Mouse (Mus musculus): ENCODE results near the gene Galnt10. TPM values are rescaled to one million over a fixed set of nuclear protein-coding genes. Genes with fewer than 3 reads are reported as not detected.

The Galnt10 gene
- polyA plus RNA-seq, 1 experiment from 2014 or later = 13.3 TPM

- WGBS = 82% methylated on average over 11 of the region's 11 CpGs
- ATAC-seq = no peak
- Histone ChIP-seq H3K27me3 (replicated peaks; ENCODE audit: control insufficient read depth, insufficient read depth, low read length) (no peaks in the 10 kb centered on the region), H3K4me3 (replicated peaks; ENCODE audit: low read length) (no peak overlapping the region), H3K4me2 (ENCODE audit: low read length) (no peak overlapping the region), H3K9me3 (ENCODE audit: control insufficient read depth, low read length) (no peaks in the 10 kb centered on the region), H3K9ac (replicated peaks; ENCODE audit: low read depth, low read length) (no peak overlapping the region), H3K36me3 (ENCODE audit: control insufficient read depth, insufficient read depth) (no peaks in the 10 kb centered on the region), H3K27ac (ENCODE audit: low read length) (no peak overlapping the region), H3K4me1 (replicated peaks; ENCODE audit: control insufficient read depth, insufficient read depth, low read length) (peaks cover 13% of the 10 kb centered on the region)
Measured at GRCm38 (mm10) chr11:57701193-57701925, 56.1 kb downstream of the Galnt10 start.

DNA sequence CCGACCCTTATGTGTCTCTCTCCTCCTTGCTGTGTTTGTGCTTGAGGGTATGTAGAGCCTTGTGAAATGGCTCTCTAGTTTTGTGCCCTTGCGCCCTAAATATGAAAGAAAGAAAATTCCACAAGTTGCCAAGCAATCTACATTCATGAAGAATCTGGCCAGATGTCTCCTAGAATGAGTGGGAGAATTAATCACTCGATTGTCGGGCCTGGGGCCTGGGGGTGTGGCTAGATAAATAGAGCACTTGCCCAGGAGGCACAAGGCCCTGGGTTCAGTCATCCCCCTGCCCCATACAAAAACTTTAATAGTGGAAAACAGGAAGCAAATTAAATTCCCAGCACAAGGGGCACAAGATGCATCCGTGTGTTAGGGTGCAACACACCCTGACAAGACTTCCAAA is 56.7 kb downstream of the Galnt10 start:
- 55% methylated on average over 5 of the region's 5 CpGs for WGBS
- no peak for ATAC-seq
- no peaks in the 10 kb centered on the region for H3K27me3 ChIP-seq (replicated peaks; ENCODE audit: control insufficient read depth, insufficient read depth, low read length)
- H3K9me3 ChIP-seq (ENCODE audit: control insufficient read depth, low read length) = no peaks in the 10 kb centered on the region
- no peak overlapping the region for H3K9ac ChIP-seq (replicated peaks; ENCODE audit: low read depth, low read length)
- peaks cover 7% of the 10 kb centered on the region for H3K4me1 ChIP-seq (replicated peaks; ENCODE audit: control insufficient read depth, insufficient read depth, low read length)
- no peak overlapping the region for H3K4me3 ChIP-seq (replicated peaks; ENCODE audit: low read length)
- no peaks in the 10 kb centered on the region for H3K36me3 ChIP-seq (ENCODE audit: control insufficient read depth, insufficient read depth)
- no peak overlapping the region for H3K4me2 ChIP-seq (ENCODE audit: low read length)
- H3K27ac ChIP-seq (ENCODE audit: low read length) = no peak overlapping the region

DNA sequence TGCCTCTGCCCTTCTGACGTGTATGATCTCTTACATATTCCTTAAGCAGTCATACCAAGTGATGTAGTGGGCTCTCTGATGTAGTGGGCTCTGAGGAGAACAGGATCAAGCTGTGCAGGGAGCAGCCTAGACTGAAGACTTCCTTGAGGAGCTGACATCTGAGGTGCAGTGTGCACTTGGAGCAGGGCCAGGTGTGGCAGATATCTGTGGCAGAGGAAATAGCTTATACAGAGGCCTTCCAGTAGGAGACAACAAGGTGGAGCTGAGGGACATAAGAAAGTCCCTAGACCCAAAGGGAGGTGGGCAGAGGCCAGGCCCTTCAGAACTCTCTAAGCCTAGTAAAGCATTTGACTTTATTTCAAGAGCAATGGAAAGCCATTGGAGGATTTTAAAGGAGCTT is 61.4 kb downstream of the Galnt10 start:
- Histone ChIP-seq H3K4me3 (replicated peaks; ENCODE audit: low read length) (no peak overlapping the region), H3K4me2 (ENCODE audit: low read length) (no peak overlapping the region), H3K4me1 (replicated peaks; ENCODE audit: control insufficient read depth, insufficient read depth, low read length) (peaks cover 4% of the 10 kb centered on the region), H3K27ac (ENCODE audit: low read length) (no peak overlapping the region), H3K27me3 (replicated peaks; ENCODE audit: control insufficient read depth, insufficient read depth, low read length) (no peaks in the 10 kb centered on the region), H3K9me3 (ENCODE audit: control insufficient read depth, low read length) (no peaks in the 10 kb centered on the region), H3K36me3 (ENCODE audit: control insufficient read depth, insufficient read depth) (no peaks in the 10 kb centered on the region), H3K9ac (replicated peaks; ENCODE audit: low read depth, low read length) (no peak overlapping the region)
- 80% methylated on average over 1 of the region's 1 CpGs for WGBS
- no peak for ATAC-seq

- no peak overlapping the region for H3K4me3 ChIP-seq (replicated peaks; ENCODE audit: low read length)
- no peak overlapping the region for H3K4me2 ChIP-seq (ENCODE audit: low read length)
- H3K4me1 ChIP-seq (replicated peaks; ENCODE audit: control insufficient read depth, insufficient read depth, low read length) = peaks cover 4% of the 10 kb centered on the region
- no peak overlapping the region for H3K27ac ChIP-seq (ENCODE audit: low read length)
- no peaks in the 10 kb centered on the region for H3K9me3 ChIP-seq (ENCODE audit: control insufficient read depth, low read length)
- H3K9ac ChIP-seq (replicated peaks; ENCODE audit: low read depth, low read length) = no peak overlapping the region
- no peak for ATAC-seq
- no peaks in the 10 kb centered on the region for H3K36me3 ChIP-seq (ENCODE audit: control insufficient read depth, insufficient read depth)
- 93% methylated on average over 5 of the region's 5 CpGs for WGBS
- no peaks in the 10 kb centered on the region for H3K27me3 ChIP-seq (replicated peaks; ENCODE audit: control insufficient read depth, insufficient read depth, low read length)
Measured at GRCm38 (mm10) chr11:57707114-57707798, 62.0 kb downstream of the Galnt10 start.

- Histone ChIP-seq H3K27ac (ENCODE audit: low read length) (no peak overlapping the region), H3K27me3 (replicated peaks; ENCODE audit: control insufficient read depth, insufficient read depth, low read length) (no peaks in the 10 kb centered on the region), H3K4me2 (ENCODE audit: low read length) (no peak overlapping the region), H3K4me3 (replicated peaks; ENCODE audit: low read length) (no peak overlapping the region), H3K4me1 (replicated peaks; ENCODE audit: control insufficient read depth, insufficient read depth, low read length) (peaks cover 4% of the 10 kb centered on the region), H3K36me3 (ENCODE audit: control insufficient read depth, insufficient read depth) (no peaks in the 10 kb centered on the region), H3K9ac (replicated peaks; ENCODE audit: low read depth, low read length) (no peak overlapping the region), H3K9me3 (ENCODE audit: control insufficient read depth, low read length) (no peaks in the 10 kb centered on the region)
- 70% methylated on average over 22 of the region's 22 CpGs for WGBS
- ATAC-seq = 0 out of 2 replicates have a peak, but pooled peaks have one; percentile 31
Measured at GRCm38 (mm10) chr11:57708174-57709154, 63.2 kb downstream of the Galnt10 start.

DNA sequence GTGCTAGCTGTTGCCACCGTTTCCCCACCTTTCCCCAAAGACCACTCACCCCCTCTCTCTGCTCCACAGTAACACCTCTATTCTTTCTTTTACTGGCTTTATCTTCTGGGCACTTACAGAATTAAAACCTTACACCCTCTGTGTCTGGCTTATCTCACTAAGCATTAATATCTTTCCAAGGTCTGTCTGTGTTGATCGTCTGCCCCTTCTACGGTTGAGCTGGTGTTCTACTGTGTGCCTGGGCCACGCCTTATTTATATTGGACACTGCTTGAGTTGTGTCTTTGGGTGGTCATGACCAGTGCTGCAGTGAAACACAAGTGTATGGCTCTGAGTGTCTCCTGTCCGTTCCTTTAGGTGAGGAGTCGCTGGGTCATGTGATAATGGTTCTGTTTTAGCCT is 68.7 kb downstream of the Galnt10 start:
- Histone ChIP-seq H3K27me3 (replicated peaks; ENCODE audit: control insufficient read depth, insufficient read depth, low read length) (no peaks in the 10 kb centered on the region), H3K9ac (replicated peaks; ENCODE audit: low read depth, low read length) (no peak overlapping the region), H3K4me1 (replicated peaks; ENCODE audit: control insufficient read depth, insufficient read depth, low read length) (peaks cover under 1% of the 10 kb centered on the region), H3K9me3 (ENCODE audit: control insufficient read depth, low read length) (no peaks in the 10 kb centered on the region), H3K27ac (ENCODE audit: low read length) (no peak overlapping the region), H3K4me3 (replicated peaks; ENCODE audit: low read length) (no peak overlapping the region), H3K36me3 (ENCODE audit: control insufficient read depth, insufficient read depth) (no peaks in the 10 kb centered on the region), H3K4me2 (ENCODE audit: low read length) (no peak overlapping the region)
- ATAC-seq = no peak
- WGBS = 90% methylated on average over 6 of the region's 6 CpGs

GRCm38 (mm10) chr11:57716721-57717120 is 71.5 kb downstream of the Galnt10 start:
- Histone ChIP-seq H3K4me1 (replicated peaks; ENCODE audit: control insufficient read depth, insufficient read depth, low read length) (peaks cover 8% of the 10 kb centered on the region; the same call in 1 of the 2 replicates), H3K9ac (replicated peaks; ENCODE audit: low read depth, low read length) (no peak overlapping the region), H3K27ac (ENCODE audit: low read length) (no peak overlapping the region), H3K4me3 (replicated peaks; ENCODE audit: low read length) (no peak overlapping the region), H3K36me3 (ENCODE audit: control insufficient read depth, insufficient read depth) (no peaks in the 10 kb centered on the region), H3K9me3 (ENCODE audit: control insufficient read depth, low read length) (no peaks in the 10 kb centered on the region), H3K4me2 (ENCODE audit: low read length) (no peak overlapping the region), H3K27me3 (replicated peaks; ENCODE audit: control insufficient read depth, insufficient read depth, low read length) (no peaks in the 10 kb centered on the region)
- ATAC-seq = no peak
- WGBS = 33% methylated on average over 3 of the region's 3 CpGs

GRCm38 (mm10) chr11:57717432-57717831 is 72.2 kb downstream of the Galnt10 start:
- H3K4me2 ChIP-seq (ENCODE audit: low read length) = no peak overlapping the region
- no peak overlapping the region for H3K27ac ChIP-seq (ENCODE audit: low read length)
- no peak overlapping the region for H3K4me3 ChIP-seq (replicated peaks; ENCODE audit: low read length)
- H3K9me3 ChIP-seq (ENCODE audit: control insufficient read depth, low read length) = no peaks in the 10 kb centered on the region
- no peak for ATAC-seq
- no peaks in the 10 kb centered on the region for H3K36me3 ChIP-seq (ENCODE audit: control insufficient read depth, insufficient read depth)
- H3K27me3 ChIP-seq (replicated peaks; ENCODE audit: control insufficient read depth, insufficient read depth, low read length) = no peaks in the 10 kb centered on the region
- peaks cover 8% of the 10 kb centered on the region; the same call in 1 of the 2 replicates for H3K4me1 ChIP-seq (replicated peaks; ENCODE audit: control insufficient read depth, insufficient read depth, low read length)
- WGBS = 66% methylated on average over 3 of the region's 3 CpGs
- H3K9ac ChIP-seq (replicated peaks; ENCODE audit: low read depth, low read length) = no peak overlapping the region

DNA sequence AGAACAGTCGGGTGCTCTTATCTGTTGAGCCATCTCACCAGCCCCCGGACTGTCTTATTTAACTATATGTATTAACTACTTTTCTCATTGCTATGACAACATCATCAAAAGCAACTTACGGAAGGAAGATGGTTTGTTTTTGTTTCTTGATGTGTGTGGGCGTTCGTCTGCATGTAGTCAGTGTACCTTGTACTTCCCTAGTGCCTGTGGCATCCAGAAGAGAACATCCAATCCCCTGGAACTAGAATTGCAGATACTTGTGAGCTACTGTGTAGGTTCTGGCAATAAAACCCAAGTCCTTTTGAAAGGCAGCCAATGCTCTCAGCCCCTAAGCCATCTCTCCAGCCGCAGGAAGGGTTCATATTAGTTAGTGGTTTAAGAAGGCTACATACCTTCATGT is 72.8 kb downstream of the Galnt10 start:
- no peak overlapping the region for H3K9ac ChIP-seq (replicated peaks; ENCODE audit: low read depth, low read length)
- H3K36me3 ChIP-seq (ENCODE audit: control insufficient read depth, insufficient read depth) = no peaks in the 10 kb centered on the region
- H3K4me2 ChIP-seq (ENCODE audit: low read length) = no peak overlapping the region
- H3K4me3 ChIP-seq (replicated peaks; ENCODE audit: low read length) = no peak overlapping the region
- no peaks in the 10 kb centered on the region for H3K9me3 ChIP-seq (ENCODE audit: control insufficient read depth, low read length)
- no peak for ATAC-seq
- 95% methylated on average over 6 of the region's 6 CpGs for WGBS
- H3K27me3 ChIP-seq (replicated peaks; ENCODE audit: control insufficient read depth, insufficient read depth, low read length) = no peaks in the 10 kb centered on the region
- no peak overlapping the region for H3K27ac ChIP-seq (ENCODE audit: low read length)
- peaks cover 8% of the 10 kb centered on the region; the same call in 1 of the 2 replicates for H3K4me1 ChIP-seq (replicated peaks; ENCODE audit: control insufficient read depth, insufficient read depth, low read length)
